Mouse (Mus musculus) testis, adult 2 months (tissue): Measurements from ENCODE around the gene Ecm1.

Source experiments
- CTCF ChIP-seq: fragments of 200-500 bp; IDR thresholded peaks from 2 replicates; pipeline ENCODE4 v1.5.1; 2012; ENCODE audit warnings: low read depth, mild to moderate bottlenecking, inconsistent platforms, low read length, moderate library complexity; ENCODE audit not compliant: control insufficient read depth, insufficient read depth, insufficient replicate concordance
- POLR2A ChIP-seq: fragments of 200-500 bp; IDR thresholded peaks from 2 replicates; pipeline ENCODE4 v1.6.1; 2012; ENCODE audit warnings: low read depth, mild to moderate bottlenecking, inconsistent platforms, low read length, moderate library complexity; ENCODE audit not compliant: control insufficient read depth

DNA sequence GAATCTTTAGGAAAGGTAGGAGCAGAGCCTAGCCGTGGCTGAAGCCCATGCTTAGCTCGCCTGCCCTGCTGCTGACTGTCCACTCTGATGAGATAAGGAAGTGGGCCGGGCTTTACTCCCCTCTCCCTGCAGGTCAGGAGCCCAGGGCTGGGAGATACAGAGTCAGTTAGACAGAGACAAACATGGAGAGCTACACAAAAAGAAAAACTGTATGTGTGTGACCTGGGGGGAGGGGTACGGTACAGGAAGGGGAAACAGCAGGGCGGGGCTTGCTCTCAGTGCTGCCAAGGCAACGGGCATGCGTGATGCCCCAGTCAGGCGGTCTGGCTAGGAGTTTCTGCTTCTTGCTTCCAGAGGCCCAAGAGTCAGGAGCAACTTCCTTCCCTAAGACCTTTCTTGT, 1.0 kb upstream of the Ecm1 start:
- no peak for TF ChIP-seq POLR2A
- no peak for TF ChIP-seq CTCF
